Mouse (Mus musculus) ES-E14 (cell line): ENCODE results near the gene Olfr1444. TPM values are rescaled to one million over a fixed set of nuclear protein-coding genes. Genes with fewer than 3 reads are reported as not detected.

Experiments
- DNase-seq: peaks from one replicate; pipeline ENCODE4 v3.0.0-alpha.2; 2013; ENCODE audit warnings: low read depth, low spot score
- H3K27ac ChIP-seq: 2 replicates; pipeline ENCODE4 v1.5.1; 2012; ENCODE audit warnings: low read depth, mild to moderate bottlenecking, low read length, moderate library complexity, mixed read lengths; ENCODE audit not compliant: poor library complexity, insufficient read depth, severe bottlenecking
- H3K36me3 ChIP-seq: 2 replicates; pipeline ENCODE4 v1.6.1; 2012; ENCODE audit warnings: mild to moderate bottlenecking, low read length, moderate library complexity, mixed read lengths; ENCODE audit not compliant: control insufficient read depth, poor library complexity, insufficient read depth, severe bottlenecking
- H3K4me1 ChIP-seq, 2 experiments: fragments of 150-350 bp in 1 of 2; sonication (generic) in 1 of 2; 2 replicates each; pipeline ENCODE4 v1.6.1; 2012; ENCODE audit warnings: low read length in 2 of 2, mild to moderate bottlenecking in 1 of 2, mixed read lengths in 1 of 2; ENCODE audit not compliant: control insufficient read depth in 2 of 2, insufficient read depth in 2 of 2, poor library complexity in 1 of 2
- H3K4me3 ChIP-seq, 2 experiments: fragments of 150-350 bp in 1 of 2; sonication (generic) in 1 of 2; 2 replicates each; pipeline ENCODE4 v1.5.1; 2012; ENCODE audit warnings: low read length in 2 of 2, low read depth in 1 of 2, mild to moderate bottlenecking in 1 of 2, mixed read lengths in 1 of 2; ENCODE audit not compliant: insufficient read depth in 1 of 2, poor library complexity in 1 of 2, severe bottlenecking in 1 of 2
- H3K9ac ChIP-seq: 2 replicates; pipeline ENCODE4 v1.6.1; 2012; ENCODE audit warnings: low read depth, mild to moderate bottlenecking, low read length, mixed read lengths; ENCODE audit not compliant: poor library complexity, insufficient read depth, severe bottlenecking
- H3K9me3 ChIP-seq: fragments of 150-350 bp; sonication (generic); 2 replicates; pipeline ENCODE4 v1.6.1; 2012; ENCODE audit warnings: low read depth, mild to moderate bottlenecking, low read length; ENCODE audit not compliant: control insufficient read depth, insufficient read depth
- CHD2 ChIP-seq: IDR thresholded peaks from 2 replicates; pipeline ENCODE4 v1.6.1; 2014; ENCODE audit warnings: mild to moderate bottlenecking, low read depth, low read length, inconsistent platforms
- HCFC1 ChIP-seq: IDR thresholded peaks from 2 replicates; pipeline ENCODE4 v1.6.1; 2012; ENCODE audit warnings: low read length, inconsistent platforms, borderline replicate concordance; ENCODE audit not compliant: insufficient read depth
- MAFK ChIP-seq: IDR thresholded peaks from 2 replicates; pipeline ENCODE4 v1.6.1; 2014; ENCODE audit warnings: mild to moderate bottlenecking, low read depth, low read length, inconsistent platforms; ENCODE audit not compliant: insufficient read depth
- ZC3H11A ChIP-seq: IDR thresholded peaks from 2 replicates; pipeline ENCODE4 v1.6.1; 2012; ENCODE audit warnings: low read depth, mild to moderate bottlenecking, inconsistent platforms, low read length, borderline replicate concordance
- ZNF384 ChIP-seq: IDR thresholded peaks from 2 replicates; pipeline ENCODE4 v1.6.1; 2012; ENCODE audit warnings: low read depth, low read length, inconsistent platforms
- in situ Hi-C, 2 experiments: fragments of 600-800 bp; cut with MboI; formaldehyde crosslinking; loops; one replicate each; pipeline ENCODE4 v1.15.1; 2025; ENCODE audit warnings: low sequenced_read_pairs in 2 of 2, inconsistent platforms in 1 of 2; ENCODE audit not compliant: unreplicated experiment in 2 of 2
- total RNA-seq: library from RNA; depleted of rRNA; stranded (reverse); fragments of 300-350 nt; gene quantifications from 2 replicates; pipeline ENCODE4 v1.2.3, GENCODE M21; 2012; rRNA removed

The Olfr1444 gene
- not detected in 2 replicates for total RNA-seq

DNA sequence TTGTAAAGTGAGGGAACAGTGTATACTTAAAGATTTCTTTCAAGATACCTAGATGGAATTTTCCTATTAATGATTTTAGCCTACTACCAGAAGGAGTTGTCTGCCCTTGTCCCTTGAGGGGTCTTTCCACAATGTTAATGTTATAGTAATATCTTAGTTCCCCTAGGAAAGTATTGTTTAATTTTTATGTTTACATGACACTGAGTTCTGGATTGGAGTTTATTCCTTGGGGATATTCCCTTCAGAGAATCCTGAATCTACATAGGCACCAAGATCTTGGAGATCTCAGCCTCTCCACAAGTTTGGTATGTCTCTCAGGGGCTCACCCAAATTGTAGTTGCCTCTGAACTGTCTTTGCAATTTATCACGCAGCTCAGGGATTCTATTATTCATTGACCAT is at the start of gene Olfr1444:
Gene Olfr1444, plus strand, starts transcription at position 301 of the 400 bp plus-strand sequence.
- no peaks in the 10 kb centered on the region for H3K9me3 ChIP-seq
- H3K27ac ChIP-seq, result no peak within 1 kb of the TSS
- in situ Hi-C loops, result no loop called here
- H3K4me1 ChIP-seq, result no peaks in the 10 kb centered on the region
- no peak for DNase-seq
- H3K36me3 ChIP-seq, result no peaks in the 10 kb centered on the region
- TF ChIP-seq HCFC1 (no peak), MAFK (no peak), ZC3H11A (no peak), CHD2 (no peak), ZNF384 (no peak)
- no peak within 1 kb of the TSS for H3K9ac ChIP-seq
- no peak within 1 kb of the TSS for H3K4me3 ChIP-seq

DNA sequence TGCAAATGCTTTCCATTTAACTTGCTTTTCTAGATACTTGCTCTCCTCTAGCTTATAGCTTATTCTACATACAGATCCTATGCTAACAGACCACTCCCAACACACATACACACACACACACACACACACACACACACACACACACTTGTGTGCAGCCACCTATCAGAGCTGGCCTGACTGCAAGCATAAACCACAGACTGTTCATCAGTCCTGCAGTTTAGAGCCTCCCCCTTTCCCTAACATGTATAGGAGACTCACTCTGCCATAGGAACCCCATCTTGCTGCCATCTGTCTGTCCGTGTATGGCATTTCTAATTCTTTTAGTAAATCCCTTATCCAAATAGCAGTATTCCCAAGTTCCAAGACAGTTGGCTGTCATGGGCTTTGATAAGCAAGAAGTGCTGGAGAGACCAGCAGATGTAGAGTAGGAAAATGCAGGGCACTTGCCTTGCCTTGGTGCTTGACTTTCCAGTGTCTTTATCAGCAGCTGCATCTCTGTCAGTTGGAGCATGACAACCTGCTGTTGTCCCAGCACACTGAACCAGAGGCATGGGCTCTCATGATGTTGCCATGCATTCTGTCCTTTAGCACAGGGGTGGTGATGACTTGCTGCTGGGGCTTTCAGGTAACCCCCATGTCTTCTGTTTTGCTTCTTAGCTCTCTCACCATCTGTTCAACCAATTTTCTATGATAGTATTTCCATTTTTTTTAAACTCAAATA is 44.3 kb upstream of the Olfr1444 start:
- Histone ChIP-seq H3K9ac (no peak overlapping the region), H3K4me3 (no peak overlapping the region), H3K9me3 (no peaks in the 10 kb centered on the region), H3K36me3 (no peaks in the 10 kb centered on the region), H3K4me1 (no peaks in the 10 kb centered on the region), H3K27ac (no peak overlapping the region)
- DNase-seq, result no peak
- TF ChIP-seq MAFK (no peak), CHD2 (no peak)
- in situ Hi-C loops, result no loop called here

DNA sequence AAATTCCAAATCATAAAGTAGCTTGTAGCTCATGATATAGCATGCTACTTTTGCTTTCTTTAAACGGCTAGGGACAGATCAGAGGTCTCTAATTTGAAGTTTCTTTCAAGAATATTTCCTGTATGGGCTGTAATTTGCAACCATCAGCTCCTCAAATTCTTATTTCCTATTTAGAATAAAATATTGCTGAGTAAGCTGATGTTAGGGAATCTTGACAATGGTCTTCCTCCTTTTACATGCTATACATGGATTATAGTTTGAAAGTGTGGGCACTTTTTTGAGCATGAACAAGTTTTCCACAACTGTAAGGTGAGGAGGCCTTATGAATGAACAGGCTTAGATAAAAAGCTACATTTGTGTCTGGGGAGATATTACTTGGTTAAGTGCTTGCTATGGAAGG is 43.2 kb upstream of the Olfr1444 start:
- no peak for DNase-seq
- Histone ChIP-seq H3K36me3 (no peaks in the 10 kb centered on the region), H3K4me3 (no peak overlapping the region), H3K9me3 (no peaks in the 10 kb centered on the region), H3K4me1 (no peaks in the 10 kb centered on the region), H3K9ac (no peak overlapping the region), H3K27ac (no peak overlapping the region)
- TF ChIP-seq HCFC1 (no peak), ZC3H11A (no peak), MAFK (no peak), ZNF384 (no peak), CHD2 (no peak)
- in situ Hi-C loops, result no loop called here

DNA sequence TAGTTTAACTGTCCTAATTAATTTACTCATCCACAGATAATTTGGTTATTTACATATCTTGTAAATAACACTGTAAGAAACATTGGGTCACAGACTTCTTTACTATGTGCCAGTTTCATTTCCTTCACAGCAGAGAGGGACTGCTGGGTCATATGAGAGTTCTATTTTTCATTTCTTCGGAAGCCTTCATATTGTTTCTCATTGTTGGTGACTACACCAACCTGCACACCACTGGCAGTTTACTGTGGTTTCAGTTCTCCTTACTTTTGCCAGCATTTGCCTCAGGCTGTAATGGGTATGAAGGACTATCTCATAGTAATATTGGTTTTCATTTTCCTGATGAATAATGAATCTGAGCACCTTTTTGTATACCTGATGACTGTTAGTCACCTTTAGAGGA is 38.6 kb upstream of the Olfr1444 start:
- TF ChIP-seq ZC3H11A (no peak), CHD2 (no peak), MAFK (no peak), ZNF384 (no peak), HCFC1 (no peak)
- Histone ChIP-seq H3K27ac (no peak overlapping the region), H3K36me3 (no peaks in the 10 kb centered on the region)

More for the DNA sequence above, 38.6 kb upstream of the Olfr1444 start:
- Histone ChIP-seq H3K4me1 (no peaks in the 10 kb centered on the region), H3K4me3 (no peak overlapping the region), H3K9ac (no peak overlapping the region), H3K9me3 (no peaks in the 10 kb centered on the region)
- in situ Hi-C loops, result no loop called here
- DNase-seq, result no peak
